9 mouse cellular contexts compared by ENCODE assay signal in the genomic region with DNA sequence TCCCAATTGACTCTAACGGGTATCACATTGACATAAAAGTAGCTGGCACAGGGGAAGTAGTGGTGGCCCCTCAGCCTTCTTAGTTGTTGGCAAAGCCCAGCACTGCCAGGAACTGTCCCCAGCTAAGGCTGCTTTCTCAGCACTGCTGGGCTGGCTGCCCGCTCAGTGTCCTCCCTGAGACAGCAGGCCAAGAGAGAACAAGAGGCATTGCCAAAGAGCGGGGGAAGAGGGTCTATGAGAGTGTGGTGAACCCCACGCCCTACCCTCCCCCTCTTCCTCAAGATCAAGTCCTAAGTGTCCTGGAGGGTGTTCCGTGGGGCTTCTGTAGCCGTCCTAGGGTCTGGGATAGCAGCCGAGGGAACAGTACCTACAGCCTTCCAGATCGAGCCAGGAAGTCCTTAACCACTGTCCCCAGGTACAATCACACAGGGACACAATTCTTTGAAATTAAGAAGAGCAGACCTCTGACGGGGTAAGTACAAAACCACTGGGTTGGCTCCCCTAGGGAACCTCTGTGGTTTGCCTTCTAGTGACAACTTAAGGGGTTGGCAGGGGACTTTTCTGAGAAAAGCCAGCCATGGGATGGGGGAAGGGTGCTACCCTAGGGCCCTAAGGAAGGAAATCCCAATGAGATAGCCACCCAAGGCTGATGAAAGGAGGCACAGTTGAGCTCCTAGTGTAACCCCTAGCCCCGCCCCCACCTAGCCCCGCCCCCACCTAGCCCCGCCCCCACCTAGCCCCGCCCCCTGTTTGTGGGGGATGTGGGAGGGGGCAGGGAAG. TPM values are rescaled to one million over a fixed set of nuclear protein-coding genes. Genes with fewer than 3 reads are reported as not detected.
DNase-seq lines count a peak whose midpoint lies in the region; ATAC-seq and TF ChIP-seq lines count a peak whose summit lies in the region.
"Had no signal": no experiment of that assay in that cellular context is flagged by ENCODE, and none has a peak within 500 bp of the region (broad histone marks: within the 10 kb centered on the region; RNA-seq: fewer than 3 reads in every experiment).

No protein-coding gene starts in this region.

- H3K36me3 ChIP-seq in hindbrain, embryonic 15.5 days: peaks cover 31% of the 10 kb centered on the region
- H3K36me3 ChIP-seq in hindbrain, embryonic 11.5 days (ENCODE audit: control insufficient read depth, insufficient read depth, low read length): peaks cover 9% of the 10 kb centered on the region; the same call in 1 of the 2 replicates
- H3K36me3 ChIP-seq in thymus, adult 2 months (ENCODE audit: control insufficient read depth, insufficient read depth, low read length): no peaks in the 10 kb centered on the region

- no peak overlapping the region for H3K4me2 ChIP-seq in hindbrain, embryonic 15.5 days
- H3K4me2 ChIP-seq in hindbrain, embryonic 11.5 days (replicated peaks; ENCODE audit: low read depth, low read length): no peak overlapping the region
- H3K4me2 ChIP-seq: limb, embryonic 15.5 days had no signal

- no peak for DNase-seq in hindbrain, embryonic 11.5 days (ENCODE audit: low spot score)
- DNase-seq in thymus, postnatal 0 days (ENCODE audit: low spot score): peak; percentile 40
- no peak for DNase-seq in thymus, adult 2 months
- DNase-seq in cerebellum, postnatal 14 days: peak; percentile 81 to 85
- no peak for DNase-seq in retina, embryonic 14.5 days (ENCODE audit: low spot score)
- DNase-seq in frontal cortex, postnatal 36 days (ENCODE audit: low spot score in 2 of 2): no peak
- DNase-seq in kidney, postnatal 14 days: no peak

- H3K27ac ChIP-seq in hindbrain, embryonic 15.5 days (replicated peaks): peak overlapping the region; percentile 50
- no peak overlapping the region; the same call in 1 of the 2 replicates for H3K27ac ChIP-seq in hindbrain, embryonic 11.5 days (ENCODE audit: low read depth, low read length)
- no peak overlapping the region for H3K27ac ChIP-seq in thymus, adult 2 months (ENCODE audit: control insufficient read depth, insufficient read depth, low read length)
- H3K27ac ChIP-seq: limb, embryonic 15.5 days had no signal

- no peak overlapping the region for H3K9ac ChIP-seq in hindbrain, embryonic 15.5 days
- H3K9ac ChIP-seq in hindbrain, embryonic 11.5 days (ENCODE audit: low read depth, low read length): no peak overlapping the region
- H3K9ac ChIP-seq: limb, embryonic 15.5 days had no signal

- no peak for TF ChIP-seq POLR2A in thymus, adult 2 months (IDR thresholded peaks at IDR 0.05; ENCODE audit: control insufficient read depth, extremely low read depth, insufficient read depth, low read length, poor library complexity)

- H3K4me3 ChIP-seq in hindbrain, embryonic 15.5 days: no peak overlapping the region
- no peak overlapping the region for H3K4me3 ChIP-seq in hindbrain, embryonic 11.5 days (ENCODE audit: low read depth, low read length)
- no peak overlapping the region for H3K4me3 ChIP-seq in thymus, adult 2 months (ENCODE audit: control insufficient read depth, insufficient read depth, low read length)
- H3K4me3 ChIP-seq: limb, embryonic 15.5 days had no signal

- H3K27me3 ChIP-seq in hindbrain, embryonic 15.5 days: no peaks in the 10 kb centered on the region
- no peaks in the 10 kb centered on the region for H3K27me3 ChIP-seq in hindbrain, embryonic 11.5 days (ENCODE audit: control insufficient read depth, insufficient read depth, low read length)
- H3K27me3 ChIP-seq in thymus, adult 2 months (ENCODE audit: control insufficient read depth, insufficient read depth, low read length): no peaks in the 10 kb centered on the region
- H3K27me3 ChIP-seq: limb, embryonic 15.5 days had no signal

- ATAC-seq in hindbrain, embryonic 15.5 days (ENCODE audit: low FRiP score, low read depth): no peak; the same call in 1 of the 2 replicates
- no peak for ATAC-seq in hindbrain, embryonic 11.5 days (ENCODE audit: low FRiP score)

- 60% methylated on average over 13 of the region's 13 CpGs for WGBS in hindbrain, embryonic 15.5 days
- WGBS in hindbrain, embryonic 11.5 days: 61% methylated on average over 13 of the region's 13 CpGs
- WGBS in thymus, adult 2 months: 9% methylated on average over 13 of the region's 13 CpGs

- H3K4me1 ChIP-seq in hindbrain, embryonic 15.5 days (replicated peaks): peaks cover 51% of the 10 kb centered on the region
- no peaks in the 10 kb centered on the region; the same call in 1 of the 2 replicates for H3K4me1 ChIP-seq in hindbrain, embryonic 11.5 days (replicated peaks; ENCODE audit: control insufficient read depth, insufficient read depth, low read length)
- H3K4me1 ChIP-seq in thymus, adult 2 months (replicated peaks; ENCODE audit: control insufficient read depth, insufficient read depth, low read length): peaks cover 15% of the 10 kb centered on the region

- no peak for TF ChIP-seq CTCF in thymus, adult 2 months (IDR thresholded peaks at IDR 0.05; ENCODE audit: borderline replicate concordance, control insufficient read depth, extremely low read depth, insufficient read depth, low read length, poor library complexity)

- H3K9me3 ChIP-seq in hindbrain, embryonic 15.5 days: no peaks in the 10 kb centered on the region
- H3K9me3 ChIP-seq in hindbrain, embryonic 11.5 days (ENCODE audit: control insufficient read depth, low read length): no peaks in the 10 kb centered on the region
- H3K9me3 ChIP-seq: limb, embryonic 15.5 days had no signal

RNA-seq across cellular contexts. Expression of gene Vash1, which starts 8.2 kb away (rescaled TPM):
- 35.0 and 38.0 TPM in 2 replicates for polyA plus RNA-seq in hindbrain, embryonic 15.5 days (2015; fragmentation: Nextera tagmentation; extraction: Ambion mirVana)
- 26.5 and 28.1 TPM in 2 replicates for polyA plus RNA-seq in hindbrain, embryonic 11.5 days (2014; fragmentation: Nextera tagmentation; extraction: Ambion mirVana)
- polyA plus RNA-seq in thymus, postnatal 0 days (2015; fragmentation: Nextera tagmentation; extraction: Ambion mirVana): 1.3 and 1.5 TPM in 2 replicates
- 3.0 and 3.7 TPM in 2 replicates for polyA plus RNA-seq in thymus, adult 2 months (2012; rRNA removed)

RNA-seq across cellular contexts. Expression of gene Angel1, which starts 39.5 kb away (rescaled TPM):
- polyA plus RNA-seq in hindbrain, embryonic 15.5 days (2015; fragmentation: Nextera tagmentation; extraction: Ambion mirVana): 11.4 and 12.0 TPM in 2 replicates
- polyA plus RNA-seq in hindbrain, embryonic 11.5 days (2014; fragmentation: Nextera tagmentation; extraction: Ambion mirVana): 8.4 and 11.6 TPM in 2 replicates
- polyA plus RNA-seq in thymus, postnatal 0 days (2015; fragmentation: Nextera tagmentation; extraction: Ambion mirVana): 3.4 and 3.7 TPM in 2 replicates
- 6.7 and 8.4 TPM in 2 replicates for polyA plus RNA-seq in thymus, adult 2 months (2012; rRNA removed)

RNA-seq across cellular contexts. Expression of gene Lrrc74a, which starts 47.4 kb away (rescaled TPM):
- polyA plus RNA-seq in hindbrain, embryonic 15.5 days (2015; fragmentation: Nextera tagmentation; extraction: Ambion mirVana): not detected in 2 replicates
- not detected in 2 replicates for polyA plus RNA-seq in hindbrain, embryonic 11.5 days (2014; fragmentation: Nextera tagmentation; extraction: Ambion mirVana)
- polyA plus RNA-seq in thymus, postnatal 0 days (2015; fragmentation: Nextera tagmentation; extraction: Ambion mirVana): 0.09 TPM in 1 of 2 replicates, not detected in the other
- polyA plus RNA-seq in thymus, adult 2 months (2012; rRNA removed): 0.08 TPM in 1 of 2 replicates, not detected in the other
- polyA plus RNA-seq: limb, embryonic 15.5 days had no signal

Comparison
In these comparisons a context has a peak if more than half of its experiments do, and no peak if none do; other contexts are left out.
1. DNase-seq: peak in thymus, postnatal 0 days (single experiment) and cerebellum, postnatal 14 days (2 of 2); none in hindbrain, embryonic 11.5 days (single experiment), thymus, adult 2 months (single experiment), retina, embryonic 14.5 days (single experiment), frontal cortex, postnatal 36 days (0 of 2) and kidney, postnatal 14 days (single experiment).